Mouse (Mus musculus): ENCODE measurements at regions not wholly inside any gene's neighbourhood (a gene's known extent, or its start where the extent isn't known, plus 50 kb on each side); places are given as distances from the start of the nearest gene placed in this dataset.

DNA sequence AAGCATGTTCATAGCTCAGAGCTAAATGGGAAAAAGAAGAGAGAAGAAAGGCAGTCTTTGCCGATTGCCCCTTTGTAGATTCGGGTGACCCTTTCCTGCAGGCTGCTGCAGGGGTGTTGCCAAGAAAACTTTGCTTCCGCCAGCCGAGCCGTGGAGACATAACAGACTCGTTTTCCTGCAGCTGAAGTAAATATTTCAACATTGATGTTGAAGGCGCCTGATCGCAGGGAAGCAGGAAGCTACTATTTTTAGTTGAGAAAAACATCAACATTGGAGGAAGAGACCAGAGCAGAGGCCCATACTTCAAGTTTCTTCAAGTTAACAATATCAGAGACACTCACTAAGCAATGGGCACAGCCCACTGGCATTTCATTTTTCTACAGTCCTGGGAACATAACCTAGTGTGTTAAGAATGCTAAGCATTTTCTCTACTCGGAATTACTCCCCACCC is 211.9 kb downstream of the Gm10260 start:
- Histone ChIP-seq H3K9ac (ENCODE audit: low read depth, low read length, severe bottlenecking) (no peak overlapping the region), H3K4me1 (ENCODE audit: control insufficient read depth, insufficient read depth, low read length) (peaks cover 3% of the 10 kb centered on the region; the same call in 1 of the 2 replicates), H3K27me3 (ENCODE audit: control insufficient read depth, insufficient read depth, low read length) (no peaks in the 10 kb centered on the region), H3K4me3 (replicated peaks; ENCODE audit: low read length) (no peak overlapping the region), H3K36me3 (ENCODE audit: control insufficient read depth, insufficient read depth, low read length) (no peaks in the 10 kb centered on the region), H3K27ac (replicated peaks; ENCODE audit: low read depth, low read length) (no peak overlapping the region), H3K4me2 (replicated peaks; ENCODE audit: low read depth, low read length, severe bottlenecking) (no peak overlapping the region), H3K9me3 (ENCODE audit: control insufficient read depth, low read length) (no peaks in the 10 kb centered on the region)
- DNase-seq (ENCODE audit: low spot score) (peak; percentile 49), ATAC-seq (ENCODE audit: low FRiP score, low read depth) (no peak)
- 30% methylated on average over 9 of the region's 9 CpGs for WGBS
- TF ChIP-seq POLR2A (IDR thresholded peaks at IDR 0.05; ENCODE audit: borderline replicate concordance, extremely low read depth, insufficient read depth, insufficient read length) = no peak

DNA sequence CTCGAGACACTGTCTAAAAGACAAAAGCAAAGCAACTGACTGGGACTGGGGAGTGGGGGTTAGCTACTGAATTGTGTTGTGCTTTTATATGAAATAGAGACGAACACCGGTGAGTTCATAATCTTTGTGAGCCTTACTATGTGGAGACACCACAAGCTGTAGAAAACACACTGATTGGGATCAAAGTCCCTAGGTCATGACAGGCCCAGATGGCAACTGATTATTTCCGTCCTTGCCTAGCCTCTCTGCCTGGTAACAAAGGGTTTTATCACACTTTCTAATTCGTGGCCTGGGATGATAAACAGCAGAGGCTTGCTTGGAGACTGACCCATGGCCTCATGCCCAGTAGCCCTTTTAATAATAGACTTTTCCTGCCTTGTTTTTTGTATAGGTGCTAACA is 213.5 kb downstream of the Gm10260 start:
- DNase-seq (ENCODE audit: low spot score) (no peak), ATAC-seq (ENCODE audit: low FRiP score, low read depth) (no peak)
- Histone ChIP-seq H3K9me3 (ENCODE audit: control insufficient read depth, low read length) (no peaks in the 10 kb centered on the region), H3K4me2 (replicated peaks; ENCODE audit: low read depth, low read length, severe bottlenecking) (no peak overlapping the region), H3K9ac (ENCODE audit: low read depth, low read length, severe bottlenecking) (no peak overlapping the region), H3K4me1 (ENCODE audit: control insufficient read depth, insufficient read depth, low read length) (peaks cover 3% of the 10 kb centered on the region; the same call in 1 of the 2 replicates), H3K27ac (replicated peaks; ENCODE audit: low read depth, low read length) (no peak overlapping the region), H3K36me3 (ENCODE audit: control insufficient read depth, insufficient read depth, low read length) (no peaks in the 10 kb centered on the region), H3K4me3 (replicated peaks; ENCODE audit: low read length) (no peak overlapping the region), H3K27me3 (ENCODE audit: control insufficient read depth, insufficient read depth, low read length) (no peaks in the 10 kb centered on the region)
- TF ChIP-seq POLR2A (IDR thresholded peaks at IDR 0.05; ENCODE audit: borderline replicate concordance, extremely low read depth, insufficient read depth, insufficient read length) = no peak
- WGBS = 56% methylated on average over 5 of the region's 5 CpGs

DNA sequence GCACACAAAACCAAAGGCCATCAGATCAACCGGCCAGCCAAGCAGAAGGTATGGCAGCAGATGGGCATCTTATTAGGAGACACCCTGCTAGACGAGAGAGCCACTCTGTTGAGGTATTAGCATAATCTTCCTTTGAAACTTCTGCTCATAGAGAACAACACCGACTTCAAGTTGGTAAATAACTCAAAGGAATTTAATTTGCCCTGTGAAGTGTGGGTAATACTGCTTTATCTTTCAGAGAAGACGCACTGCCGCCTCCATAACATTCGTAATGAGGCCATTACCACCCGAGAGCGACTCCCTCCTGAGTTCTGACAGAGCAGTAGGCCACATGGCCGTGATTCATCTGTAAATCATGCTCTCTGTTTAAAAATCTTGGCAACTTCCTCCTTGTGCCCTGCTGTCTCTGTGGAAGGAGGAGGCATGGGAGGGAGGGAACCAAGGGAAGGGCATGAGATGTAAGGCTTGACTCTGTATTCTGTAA is 214.4 kb downstream of the Gm10260 start:
- Histone ChIP-seq H3K27me3 (ENCODE audit: control insufficient read depth, insufficient read depth, low read length) (no peaks in the 10 kb centered on the region), H3K36me3 (ENCODE audit: control insufficient read depth, insufficient read depth, low read length) (no peaks in the 10 kb centered on the region), H3K27ac (replicated peaks; ENCODE audit: low read depth, low read length) (no peak overlapping the region), H3K4me1 (ENCODE audit: control insufficient read depth, insufficient read depth, low read length) (peaks cover 3% of the 10 kb centered on the region; the same call in 1 of the 2 replicates), H3K4me3 (replicated peaks; ENCODE audit: low read length) (no peak overlapping the region), H3K9ac (ENCODE audit: low read depth, low read length, severe bottlenecking) (no peak overlapping the region), H3K4me2 (replicated peaks; ENCODE audit: low read depth, low read length, severe bottlenecking) (no peak overlapping the region), H3K9me3 (ENCODE audit: control insufficient read depth, low read length) (no peaks in the 10 kb centered on the region)
- no peak for TF ChIP-seq POLR2A (IDR thresholded peaks at IDR 0.05; ENCODE audit: borderline replicate concordance, extremely low read depth, insufficient read depth, insufficient read length)
- no peak for DNase-seq (ENCODE audit: low spot score)
- WGBS = 51% methylated on average over 9 of the region's 9 CpGs
- no peak for ATAC-seq (ENCODE audit: low FRiP score, low read depth)

DNA sequence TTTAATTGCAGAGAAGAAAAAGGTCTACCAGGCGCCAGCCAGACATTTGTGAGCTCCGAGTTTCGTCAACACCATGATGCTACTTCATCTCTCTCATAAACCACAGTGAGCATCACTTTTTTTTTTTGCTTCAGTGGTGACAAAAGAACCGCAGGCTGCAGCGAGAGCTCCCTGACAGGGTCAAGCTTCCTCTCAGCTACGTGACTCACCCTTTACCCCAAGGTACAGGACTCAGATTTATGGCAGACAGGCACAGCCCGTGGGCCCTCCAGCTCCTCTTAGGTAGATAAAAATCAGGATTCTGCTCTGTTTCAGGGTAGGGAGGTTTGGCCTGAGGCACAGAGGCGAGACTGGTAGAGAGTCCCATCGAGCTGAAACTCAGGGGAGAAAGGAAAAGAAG is 220.7 kb downstream of the Gm10260 start:
- ATAC-seq (ENCODE audit: low FRiP score, low read depth) (no peak), DNase-seq (ENCODE audit: low spot score) (no peak)
- Histone ChIP-seq H3K9ac (ENCODE audit: low read depth, low read length, severe bottlenecking) (no peak overlapping the region), H3K9me3 (ENCODE audit: control insufficient read depth, low read length) (no peaks in the 10 kb centered on the region), H3K4me3 (replicated peaks; ENCODE audit: low read length) (no peak overlapping the region), H3K36me3 (ENCODE audit: control insufficient read depth, insufficient read depth, low read length) (no peaks in the 10 kb centered on the region), H3K27me3 (ENCODE audit: control insufficient read depth, insufficient read depth, low read length) (no peaks in the 10 kb centered on the region), H3K4me2 (replicated peaks; ENCODE audit: low read depth, low read length, severe bottlenecking) (no peak overlapping the region), H3K27ac (replicated peaks; ENCODE audit: low read depth, low read length) (no peak overlapping the region), H3K4me1 (ENCODE audit: control insufficient read depth, insufficient read depth, low read length) (peaks cover 3% of the 10 kb centered on the region; the same call in 1 of the 2 replicates)
- no peak for TF ChIP-seq POLR2A (IDR thresholded peaks at IDR 0.05; ENCODE audit: borderline replicate concordance, extremely low read depth, insufficient read depth, insufficient read length)
- WGBS = 58% methylated on average over 9 of the region's 9 CpGs

DNA sequence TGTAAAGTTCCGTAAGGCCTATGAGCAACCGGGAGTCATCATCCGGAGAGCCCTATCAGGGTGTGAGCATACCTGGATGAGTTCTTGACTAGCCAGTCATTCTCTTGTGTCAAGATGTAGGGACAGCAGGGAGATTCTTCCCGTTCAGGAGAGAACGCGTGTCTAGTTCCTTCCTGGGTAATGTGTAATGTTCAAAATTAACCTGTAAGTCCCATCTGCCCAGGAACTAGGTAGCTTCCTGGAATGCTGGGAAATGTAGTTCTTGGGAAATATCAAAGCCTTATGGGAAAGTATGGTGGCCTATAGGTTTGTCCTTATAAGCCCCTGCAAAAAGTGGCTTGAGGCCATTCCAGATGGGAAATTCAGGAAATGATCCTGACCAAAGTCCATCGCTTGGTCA is 222.0 kb downstream of the Gm10260 start:
- H3K4me1 ChIP-seq (ENCODE audit: control insufficient read depth, insufficient read depth, low read length) = peaks cover 10% of the 10 kb centered on the region
- H3K27ac ChIP-seq (replicated peaks; ENCODE audit: low read depth, low read length) = no peak overlapping the region
- no peak for DNase-seq (ENCODE audit: low spot score)
- H3K4me3 ChIP-seq (replicated peaks; ENCODE audit: low read length) = no peak overlapping the region
- no peak for TF ChIP-seq POLR2A (IDR thresholded peaks at IDR 0.05; ENCODE audit: borderline replicate concordance, extremely low read depth, insufficient read depth, insufficient read length)
- ATAC-seq (ENCODE audit: low FRiP score, low read depth) = no peak
- no peaks in the 10 kb centered on the region for H3K36me3 ChIP-seq (ENCODE audit: control insufficient read depth, insufficient read depth, low read length)
- no peak overlapping the region for H3K9ac ChIP-seq (ENCODE audit: low read depth, low read length, severe bottlenecking)
- no peak overlapping the region for H3K4me2 ChIP-seq (replicated peaks; ENCODE audit: low read depth, low read length, severe bottlenecking)
- H3K27me3 ChIP-seq (ENCODE audit: control insufficient read depth, insufficient read depth, low read length) = no peaks in the 10 kb centered on the region
- no peaks in the 10 kb centered on the region for H3K9me3 ChIP-seq (ENCODE audit: control insufficient read depth, low read length)
- WGBS = 92% methylated on average over 7 of the region's 7 CpGs

DNA sequence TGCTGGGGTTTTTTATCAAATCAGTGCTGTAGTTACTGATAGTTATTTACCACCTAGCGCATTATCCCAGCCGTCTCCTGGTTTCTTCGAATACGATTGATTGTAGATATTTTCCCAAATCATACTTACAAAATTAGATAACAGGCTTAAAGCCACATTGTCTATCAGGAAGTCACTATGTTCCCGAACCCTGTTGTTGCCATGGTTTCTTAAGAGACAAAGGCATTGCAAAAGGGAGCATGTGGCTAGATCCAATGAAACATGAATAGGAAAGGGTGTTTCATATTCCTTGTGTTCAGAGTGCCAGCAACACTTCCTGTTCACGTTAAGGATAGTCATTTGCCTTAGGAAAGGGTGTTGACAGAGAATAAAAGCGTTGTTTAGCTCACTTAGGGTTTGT is 222.7 kb downstream of the Gm10260 start:
- Histone ChIP-seq H3K4me3 (replicated peaks; ENCODE audit: low read length) (no peak overlapping the region), H3K4me2 (replicated peaks; ENCODE audit: low read depth, low read length, severe bottlenecking) (no peak overlapping the region), H3K27ac (replicated peaks; ENCODE audit: low read depth, low read length) (no peak overlapping the region), H3K4me1 (ENCODE audit: control insufficient read depth, insufficient read depth, low read length) (peaks cover 10% of the 10 kb centered on the region), H3K9me3 (ENCODE audit: control insufficient read depth, low read length) (no peaks in the 10 kb centered on the region), H3K27me3 (ENCODE audit: control insufficient read depth, insufficient read depth, low read length) (no peaks in the 10 kb centered on the region), H3K36me3 (ENCODE audit: control insufficient read depth, insufficient read depth, low read length) (no peaks in the 10 kb centered on the region), H3K9ac (ENCODE audit: low read depth, low read length, severe bottlenecking) (no peak overlapping the region)
- ATAC-seq (ENCODE audit: low FRiP score, low read depth) = no peak
- no peak for DNase-seq (ENCODE audit: low spot score)
- TF ChIP-seq POLR2A (IDR thresholded peaks at IDR 0.05; ENCODE audit: borderline replicate concordance, extremely low read depth, insufficient read depth, insufficient read length) = no peak
- 77% methylated on average over 7 of the region's 7 CpGs for WGBS
